Mouse (Mus musculus) midbrain, postnatal 0 days (tissue): ENCODE measurements around the gene Atraid. TPM values are rescaled to one million over a fixed set of nuclear protein-coding genes. Genes with fewer than 3 reads are reported as not detected.

ENCODE experiments used
- ATAC-seq: fragments of 200-750 bp; cut with Nextera tagmentation; 2 replicates; pipeline ENCODE4 v1.8.0; 2017; ENCODE audit warnings: moderate number of reproducible peaks, mild to moderate bottlenecking, moderate TSS enrichment, moderate library complexity; ENCODE audit not compliant: low FRiP score
- DNase-seq: peaks from one replicate; pipeline ENCODE4 v3.0.0-alpha.2; 2015; ENCODE audit warnings: low spot score
- H3K27ac ChIP-seq: fragments of 300-500 bp; sonication (generic); 2 replicates; pipeline ENCODE4 v1.5.1; 2014; ENCODE audit warnings: low read depth, mild to moderate bottlenecking, low read length, mixed read lengths
- H3K27me3 ChIP-seq: fragments of 300-500 bp; sonication (generic); 2 replicates; pipeline ENCODE4 v1.6.1; 2014; ENCODE audit warnings: low read length, control low read depth, mixed read lengths; ENCODE audit not compliant: insufficient read depth
- H3K36me3 ChIP-seq: fragments of 300-500 bp; sonication (generic); 2 replicates; pipeline ENCODE4 v1.6.1; 2014; ENCODE audit warnings: low read length, control low read depth, mixed read lengths; ENCODE audit not compliant: insufficient read depth
- H3K4me1 ChIP-seq: fragments of 300-500 bp; sonication (generic); 2 replicates; pipeline ENCODE4 v1.6.1; 2014; ENCODE audit warnings: mild to moderate bottlenecking, control low read depth, antibody characterized with exemption, low read length, mixed read lengths; ENCODE audit not compliant: insufficient read depth
- H3K4me2 ChIP-seq: fragments of 300-500 bp; sonication (generic); 2 replicates; pipeline ENCODE4 v1.6.1; 2014; ENCODE audit warnings: low read depth, mild to moderate bottlenecking, low read length, mixed read lengths; ENCODE audit not compliant: poor library complexity, severe bottlenecking
- H3K4me3 ChIP-seq: fragments of 300-500 bp; sonication (generic); 2 replicates; pipeline ENCODE4 v1.5.1; 2014; ENCODE audit warnings: low read depth, mild to moderate bottlenecking, low read length, moderate library complexity
- H3K9ac ChIP-seq: fragments of 300-500 bp; sonication (generic); replicated peaks from 2 replicates; pipeline ENCODE4 v1.6.1; 2014; ENCODE audit warnings: mild to moderate bottlenecking, low read length, moderate library complexity, mixed read lengths; ENCODE audit not compliant: poor library complexity, severe bottlenecking
- H3K9me3 ChIP-seq: fragments of 300-500 bp; sonication (generic); 2 replicates; pipeline ENCODE4 v1.6.1; 2016; ENCODE audit warnings: low read length, control low read depth
- CTCF ChIP-seq: IDR thresholded peaks from 2 replicates; pipeline ENCODE4 v1.5.1; 2016; ENCODE audit warnings: antibody characterized with exemption, mild to moderate bottlenecking
- WGBS: fragments of 180-500 bp; shearing (Covaris S2); extraction: QIAGEN DNeasy Blood & Tissue Kit; methylation state at CpG from one replicate; pipeline ENCODE4 v1.1.7; 2014; 5-methylcytosine and 5-hydroxymethylcytosine counted together
- polyA plus RNA-seq: library from polyadenylated mRNA; unstranded; fragments of >200 nt; fragmentation: Nextera tagmentation; extraction: Ambion mirVana; gene quantifications from 2 replicates; pipeline ENCODE4 v1.2.1, GENCODE M21; 2015
- total RNA-seq: library from RNA; depleted of rRNA; stranded (reverse); fragments of >200 nt; gene quantifications from 2 replicates; pipeline ENCODE4 v1.2.3, GENCODE M21; 2014

Atraid gene
- total and polyA plus RNA-seq, 2 experiments from 2014 or later = 155 to 235 TPM

- H3K36me3 ChIP-seq = peaks cover 79% of the 10 kb centered on the region
- ATAC-seq = no peak
Observed at GRCm38 (mm10) chr5:31069810-31070209, 21.7 kb downstream of the Atraid start.

GRCm38 (mm10) chr5:31071059-31071458 is 22.9 kb downstream of the Atraid start:
- H3K27me3 ChIP-seq = no peaks in the 10 kb centered on the region
- ATAC-seq (no peak), DNase-seq (no peak)
- H3K4me3 ChIP-seq = no peak overlapping the region
- no peak for TF ChIP-seq CTCF
- H3K9ac ChIP-seq = no peak overlapping the region
- no peak overlapping the region for H3K4me2 ChIP-seq
- peaks cover 87% of the 10 kb centered on the region for H3K36me3 ChIP-seq
- no peak overlapping the region for H3K27ac ChIP-seq
- no peaks in the 10 kb centered on the region for H3K4me1 ChIP-seq
- WGBS = 98% methylated on average over 2 of the region's 2 CpGs
- H3K9me3 ChIP-seq = no peaks in the 10 kb centered on the region

More at GRCm38 (mm10) chr5:31069810-31070209, 21.7 kb downstream of the Atraid start:
- Histone ChIP-seq H3K9me3 (no peaks in the 10 kb centered on the region), H3K4me1 (no peaks in the 10 kb centered on the region), H3K27ac (no peak overlapping the region), H3K4me2 (no peak overlapping the region), H3K27me3 (no peaks in the 10 kb centered on the region), H3K9ac (no peak overlapping the region), H3K4me3 (no peak overlapping the region)
- WGBS = 99% methylated on average over 3 of the region's 3 CpGs
- DNase-seq = no peak
- no peak for TF ChIP-seq CTCF

GRCm38 (mm10) chr5:31071821-31072220 is 23.7 kb downstream of the Atraid start:
- Histone ChIP-seq H3K27ac (no peak overlapping the region), H3K4me2 (no peak overlapping the region), H3K9me3 (no peaks in the 10 kb centered on the region), H3K36me3 (peaks cover 90% of the 10 kb centered on the region), H3K4me1 (no peaks in the 10 kb centered on the region), H3K4me3 (no peak overlapping the region), H3K9ac (no peak overlapping the region), H3K27me3 (no peaks in the 10 kb centered on the region)
- 94% methylated on average over 11 of the region's 11 CpGs for WGBS
- DNase-seq = no peak
- no peak for TF ChIP-seq CTCF
- ATAC-seq = no peak

- ATAC-seq (no peak), DNase-seq (no peak)
- 95% methylated on average over 12 of the region's 12 CpGs for WGBS
- Histone ChIP-seq H3K36me3 (peaks cover 90% of the 10 kb centered on the region), H3K27ac (no peak overlapping the region), H3K4me3 (no peak overlapping the region), H3K9me3 (no peaks in the 10 kb centered on the region), H3K4me2 (no peak overlapping the region), H3K4me1 (no peaks in the 10 kb centered on the region), H3K27me3 (no peaks in the 10 kb centered on the region), H3K9ac (no peak overlapping the region)
- TF ChIP-seq CTCF = no peak
Observed at GRCm38 (mm10) chr5:31073176-31073575, 25.1 kb downstream of the Atraid start.

GRCm38 (mm10) chr5:31076346-31076745 is 28.2 kb downstream of the Atraid start:
- no peak overlapping the region for H3K9ac ChIP-seq
- H3K4me1 ChIP-seq = no peaks in the 10 kb centered on the region
- peaks cover 70% of the 10 kb centered on the region for H3K36me3 ChIP-seq
- no peak overlapping the region for H3K4me3 ChIP-seq
- H3K9me3 ChIP-seq = no peaks in the 10 kb centered on the region
- WGBS = 90% methylated on average over 13 of the region's 13 CpGs
- no peaks in the 10 kb centered on the region for H3K27me3 ChIP-seq
- TF ChIP-seq CTCF = no peak
- DNase-seq = no peak
- H3K27ac ChIP-seq = no peak overlapping the region
- ATAC-seq = no peak
- H3K4me2 ChIP-seq = no peak overlapping the region

- ATAC-seq = no peak
- Histone ChIP-seq H3K4me3 (no peak overlapping the region), H3K4me2 (no peak overlapping the region), H3K4me1 (no peaks in the 10 kb centered on the region), H3K9ac (no peak overlapping the region), H3K27ac (no peak overlapping the region), H3K9me3 (no peaks in the 10 kb centered on the region), H3K27me3 (no peaks in the 10 kb centered on the region), H3K36me3 (peaks cover 35% of the 10 kb centered on the region)
- 78% methylated on average over 13 of the region's 13 CpGs for WGBS
- DNase-seq = no peak
- TF ChIP-seq CTCF = no peak
Observed at GRCm38 (mm10) chr5:31080059-31080794, 32.1 kb downstream of the Atraid start.
